Mouse (Mus musculus) layer of hippocampus, adult 11-12 months (tissue): ENCODE data around the gene Adra1b.

Experiments
- DNase-seq: peaks from one replicate; pipeline ENCODE4 v3.0.0; 2022; ENCODE audit warnings: low spot score

Gene Adra1b

GRCm38 (mm10) chr11:43901051-43901654 is at the start of gene Adra1b:
TSS of gene Adra1b (minus strand) at chr11:43901210.
- no peak for DNase-seq

GRCm38 (mm10) chr11:43950274-43950673 is 49.3 kb upstream of the Adra1b start:
- DNase-seq = no peak

- no peak for DNase-seq
Observed at GRCm38 (mm10) chr11:43943781-43944180, 42.8 kb upstream of the Adra1b start.

- DNase-seq = no peak
Observed at GRCm38 (mm10) chr11:43943167-43943566, 42.2 kb upstream of the Adra1b start.

- no peak for DNase-seq
Observed at GRCm38 (mm10) chr11:43940501-43941202, 39.6 kb upstream of the Adra1b start.

- no peak for DNase-seq
Observed at GRCm38 (mm10) chr11:43936023-43936422, 35.0 kb upstream of the Adra1b start.

- DNase-seq = no peak
Observed at GRCm38 (mm10) chr11:43933480-43933879, 32.5 kb upstream of the Adra1b start.

- DNase-seq = no peak
Observed at GRCm38 (mm10) chr11:43933000-43933399, 32.0 kb upstream of the Adra1b start.

GRCm38 (mm10) chr11:43930191-43930590 is 29.2 kb upstream of the Adra1b start:
- DNase-seq = no peak

GRCm38 (mm10) chr11:43929706-43930105 is 28.7 kb upstream of the Adra1b start:
- DNase-seq = no peak

- DNase-seq = no peak
Observed at GRCm38 (mm10) chr11:43929178-43929577, 28.2 kb upstream of the Adra1b start.

- no peak for DNase-seq
Observed at GRCm38 (mm10) chr11:43927133-43927815, 26.3 kb upstream of the Adra1b start.

GRCm38 (mm10) chr11:43926163-43926562 is 25.2 kb upstream of the Adra1b start:
- no peak for DNase-seq

- DNase-seq = no peak
Observed at GRCm38 (mm10) chr11:43925584-43925983, 24.6 kb upstream of the Adra1b start.

GRCm38 (mm10) chr11:43921701-43922100 is 20.7 kb upstream of the Adra1b start:
- DNase-seq = no peak

- DNase-seq = no peak
Observed at GRCm38 (mm10) chr11:43919492-43920055, 18.6 kb upstream of the Adra1b start.

- DNase-seq = no peak
Observed at GRCm38 (mm10) chr11:43914552-43915447, 13.8 kb upstream of the Adra1b start.

- no peak for DNase-seq
Observed at GRCm38 (mm10) chr11:43912136-43912888, 11.3 kb upstream of the Adra1b start.

- no peak for DNase-seq
Observed at GRCm38 (mm10) chr11:43911646-43912045, 10.6 kb upstream of the Adra1b start.

GRCm38 (mm10) chr11:43903351-43903750 is 2.3 kb upstream of the Adra1b start:
- no peak for DNase-seq

- no peak for DNase-seq
Observed at GRCm38 (mm10) chr11:43899696-43900095, 1.3 kb downstream of the Adra1b start.
